Mouse (Mus musculus) neural tube, embryonic 15.5 days (tissue): ENCODE results near the gene Tpst2. TPM values are rescaled to one million over a fixed set of nuclear protein-coding genes. Genes with fewer than 3 reads are reported as not detected.

Source experiments
- ATAC-seq: fragments of 200-750 bp; cut with Nextera tagmentation; 2 replicates; pipeline ENCODE4 v1.8.0; 2017; ENCODE audit warnings: mild to moderate bottlenecking, moderate TSS enrichment, moderate library complexity; ENCODE audit not compliant: low FRiP score
- H3K27ac ChIP-seq: fragments of 300-500 bp; sonication (generic); replicated peaks from 2 replicates; pipeline ENCODE4 v1.5.1; 2015; ENCODE audit warnings: mild to moderate bottlenecking, inconsistent platforms
- H3K27me3 ChIP-seq: fragments of 300-500 bp; sonication (generic); replicated peaks from 2 replicates; pipeline ENCODE4 v1.6.1; 2015; ENCODE audit warnings: inconsistent platforms
- H3K36me3 ChIP-seq: fragments of 300-500 bp; sonication (generic); 2 replicates; pipeline ENCODE4 v1.6.1; 2015; ENCODE audit warnings: inconsistent platforms
- H3K4me1 ChIP-seq: fragments of 300-500 bp; sonication (generic); 2 replicates; pipeline ENCODE4 v1.6.1; 2015; ENCODE audit warnings: inconsistent platforms
- H3K4me2 ChIP-seq: fragments of 300-500 bp; sonication (generic); 2 replicates; pipeline ENCODE4 v1.6.1; 2015; ENCODE audit warnings: inconsistent platforms, mild to moderate bottlenecking, moderate library complexity
- H3K4me3 ChIP-seq: fragments of 300-500 bp; sonication (generic); replicated peaks from 2 replicates; pipeline ENCODE4 v1.5.1; 2015; ENCODE audit warnings: mild to moderate bottlenecking, inconsistent platforms
- H3K9ac ChIP-seq: fragments of 300-500 bp; sonication (generic); replicated peaks from 2 replicates; pipeline ENCODE4 v1.6.1; 2015; ENCODE audit warnings: mild to moderate bottlenecking, inconsistent platforms
- H3K9me3 ChIP-seq: fragments of 300-500 bp; sonication (generic); replicated peaks from 2 replicates; pipeline ENCODE4 v1.6.1; 2016; ENCODE audit warnings: inconsistent platforms
- WGBS: fragments of 180-500 bp; shearing (Covaris S2); methylation state at CpG from one replicate; pipeline ENCODE4 v1.1.7; 2015; ENCODE audit warnings: mixed read lengths; 5-methylcytosine and 5-hydroxymethylcytosine counted together
- polyA plus RNA-seq: library from polyadenylated mRNA; unstranded; fragments of >200 nt; fragmentation: Nextera tagmentation; extraction: Ambion mirVana; gene quantifications from 2 replicates; pipeline ENCODE4 v1.2.1, GENCODE M21; 2015

Gene Tpst2
- polyA plus RNA-seq, 1 experiment from 2014 or later = 31.4 TPM

DNA sequence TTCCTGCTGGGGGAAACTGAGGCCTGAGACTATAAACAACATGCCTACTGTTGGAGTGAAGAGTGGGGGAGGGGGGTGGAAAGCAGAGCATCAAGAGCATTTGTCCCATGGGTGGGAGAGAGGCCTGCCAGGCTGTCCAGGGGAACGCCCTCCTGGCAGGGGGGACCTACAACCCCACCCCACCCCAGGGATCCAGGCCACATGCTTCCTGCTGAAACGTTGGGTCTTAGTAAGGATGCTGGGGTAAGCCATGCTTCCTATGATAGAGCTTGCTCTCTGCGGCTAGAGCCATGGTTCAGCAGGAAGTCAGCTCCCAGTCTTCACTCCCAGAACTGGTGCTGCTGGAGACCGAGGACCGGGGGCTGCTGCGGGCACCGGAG, 7.7 kb downstream of the Tpst2 start:
- ATAC-seq = no peak
- H3K4me3 ChIP-seq = no peak overlapping the region
- H3K9me3 ChIP-seq = no peaks in the 10 kb centered on the region
- no peak overlapping the region for H3K4me2 ChIP-seq
- 88% methylated on average over 7 of the region's 7 CpGs for WGBS
- H3K27ac ChIP-seq = no peak overlapping the region
- no peak overlapping the region for H3K9ac ChIP-seq
- H3K4me1 ChIP-seq = peaks cover 19% of the 10 kb centered on the region
- no peaks in the 10 kb centered on the region for H3K36me3 ChIP-seq
- H3K27me3 ChIP-seq = no peaks in the 10 kb centered on the region

DNA sequence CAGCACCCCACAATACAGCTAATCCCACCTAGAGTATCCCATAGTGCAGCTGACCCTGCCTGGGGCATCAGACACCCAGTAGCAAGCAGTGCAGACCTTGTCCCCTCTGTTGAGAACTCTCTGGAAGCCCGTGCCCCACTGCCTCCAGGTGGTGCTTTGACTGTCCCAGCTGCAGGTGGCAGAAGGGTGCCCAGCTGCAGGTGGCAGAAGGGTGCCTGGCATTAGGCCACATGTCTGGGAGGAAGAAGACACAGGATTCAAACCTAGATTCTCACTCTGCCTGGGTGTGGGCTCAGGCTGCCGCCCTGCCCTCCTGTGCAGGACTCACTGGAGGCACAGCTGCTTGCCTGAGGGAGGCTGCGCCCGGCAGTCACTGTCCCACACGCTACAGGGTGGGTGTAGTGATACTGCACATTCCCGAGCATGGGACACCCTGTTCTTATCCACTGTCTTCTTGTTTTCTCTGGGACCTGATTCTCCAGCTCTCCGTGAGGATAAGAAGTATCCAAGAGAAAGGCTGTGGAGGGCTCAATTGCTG, 9.1 kb downstream of the Tpst2 start:
- Histone ChIP-seq H3K9ac (no peak overlapping the region), H3K4me1 (peaks cover 23% of the 10 kb centered on the region), H3K36me3 (no peaks in the 10 kb centered on the region), H3K4me3 (no peak overlapping the region), H3K27ac (no peak overlapping the region), H3K27me3 (no peaks in the 10 kb centered on the region), H3K9me3 (no peaks in the 10 kb centered on the region), H3K4me2 (no peak overlapping the region)
- ATAC-seq = no peak
- WGBS = 81% methylated on average over 7 of the region's 7 CpGs

DNA sequence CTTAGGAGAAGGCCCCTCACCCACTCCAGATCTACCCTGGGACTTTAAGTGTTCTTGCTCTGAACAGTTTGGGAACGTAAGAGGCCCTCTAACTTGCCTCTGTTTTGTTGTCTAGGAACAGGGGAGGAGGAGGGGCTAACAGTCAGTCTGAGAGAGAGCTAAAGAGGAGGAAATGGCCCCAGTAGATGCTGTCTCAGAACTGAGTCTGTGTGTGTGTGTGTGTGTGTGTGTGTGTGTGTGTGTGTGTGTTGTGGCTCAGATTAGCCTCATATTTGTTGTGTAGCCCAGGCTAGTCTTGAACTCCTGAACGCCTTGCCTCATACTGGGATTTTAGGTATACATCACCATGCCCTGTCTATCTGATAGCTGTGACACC, 10.1 kb downstream of the Tpst2 start:
- WGBS = 97% methylated on average over 2 of the region's 2 CpGs
- ATAC-seq = no peak
- H3K4me2 ChIP-seq = no peak overlapping the region
- H3K4me1 ChIP-seq = peaks cover 32% of the 10 kb centered on the region
- H3K27ac ChIP-seq = no peak overlapping the region
- no peak overlapping the region for H3K9ac ChIP-seq
- H3K36me3 ChIP-seq = no peaks in the 10 kb centered on the region
- H3K9me3 ChIP-seq = no peaks in the 10 kb centered on the region
- no peak overlapping the region for H3K4me3 ChIP-seq
- no peaks in the 10 kb centered on the region for H3K27me3 ChIP-seq

DNA sequence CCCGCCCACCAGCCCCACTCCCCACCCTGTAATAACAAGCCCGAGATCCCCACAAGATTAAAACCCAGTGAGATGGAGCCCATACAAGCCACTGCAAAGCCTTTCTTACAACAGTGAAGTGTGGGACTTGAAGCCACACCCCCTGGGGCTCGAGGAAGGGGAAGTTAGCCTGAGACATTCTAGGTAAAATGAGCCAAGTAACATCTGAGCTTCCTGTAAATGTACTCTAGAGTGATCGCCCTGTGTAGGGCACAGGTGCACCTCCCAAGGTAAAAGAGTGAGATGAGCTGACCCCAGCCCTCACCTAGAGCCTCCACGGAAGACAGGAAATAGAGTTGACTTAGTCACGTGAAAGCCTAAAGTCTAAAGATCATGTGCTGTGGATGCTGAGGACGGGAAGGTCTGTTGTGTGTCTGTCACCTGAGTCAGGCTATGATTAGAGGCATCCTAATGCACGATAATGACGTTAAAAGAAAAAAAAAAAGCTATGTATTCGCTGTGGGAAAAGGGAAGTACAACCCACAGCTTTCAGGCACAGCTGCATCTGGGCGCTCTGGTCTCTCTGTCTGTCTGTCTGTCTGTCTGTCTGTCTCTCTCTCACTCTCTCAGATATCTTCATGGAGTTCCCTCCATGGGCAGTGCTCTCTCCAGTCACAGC, 10.6 kb downstream of the Tpst2 start:
- H3K4me1 ChIP-seq = peaks cover 36% of the 10 kb centered on the region
- no peak overlapping the region for H3K27ac ChIP-seq
- no peaks in the 10 kb centered on the region for H3K36me3 ChIP-seq
- WGBS = 82% methylated on average over 11 of the region's 11 CpGs
- H3K9me3 ChIP-seq = no peaks in the 10 kb centered on the region
- H3K4me3 ChIP-seq = no peak overlapping the region
- no peak overlapping the region for H3K9ac ChIP-seq
- no peak for ATAC-seq
- H3K27me3 ChIP-seq = no peaks in the 10 kb centered on the region
- no peak overlapping the region for H3K4me2 ChIP-seq

DNA sequence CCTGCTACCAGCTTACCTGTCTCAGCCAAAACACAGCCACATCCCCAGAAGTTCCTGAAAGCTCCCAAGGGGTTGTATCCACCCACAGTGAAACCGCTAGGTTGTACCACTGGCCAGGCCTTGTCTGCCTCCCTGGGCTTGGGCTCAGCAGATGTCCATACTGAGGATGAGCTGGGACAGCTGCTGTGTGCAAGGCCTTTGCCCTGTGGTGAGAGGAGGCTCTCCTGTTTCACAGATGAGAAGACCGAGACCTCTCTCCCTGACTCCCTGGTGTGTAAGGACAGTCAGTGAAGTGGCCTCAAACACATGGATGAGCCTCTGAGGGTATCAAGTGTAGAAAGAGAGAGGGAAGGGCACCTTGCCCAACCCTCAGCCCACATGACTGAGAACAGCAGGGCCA, 11.2 kb downstream of the Tpst2 start:
- Histone ChIP-seq H3K36me3 (no peaks in the 10 kb centered on the region), H3K4me2 (no peak overlapping the region), H3K27ac (no peak overlapping the region), H3K9me3 (no peaks in the 10 kb centered on the region), H3K4me1 (peaks cover 41% of the 10 kb centered on the region), H3K27me3 (no peaks in the 10 kb centered on the region), H3K9ac (no peak overlapping the region), H3K4me3 (no peak overlapping the region)
- no peak for ATAC-seq
- 82% methylated on average over 2 of the region's 2 CpGs for WGBS

DNA sequence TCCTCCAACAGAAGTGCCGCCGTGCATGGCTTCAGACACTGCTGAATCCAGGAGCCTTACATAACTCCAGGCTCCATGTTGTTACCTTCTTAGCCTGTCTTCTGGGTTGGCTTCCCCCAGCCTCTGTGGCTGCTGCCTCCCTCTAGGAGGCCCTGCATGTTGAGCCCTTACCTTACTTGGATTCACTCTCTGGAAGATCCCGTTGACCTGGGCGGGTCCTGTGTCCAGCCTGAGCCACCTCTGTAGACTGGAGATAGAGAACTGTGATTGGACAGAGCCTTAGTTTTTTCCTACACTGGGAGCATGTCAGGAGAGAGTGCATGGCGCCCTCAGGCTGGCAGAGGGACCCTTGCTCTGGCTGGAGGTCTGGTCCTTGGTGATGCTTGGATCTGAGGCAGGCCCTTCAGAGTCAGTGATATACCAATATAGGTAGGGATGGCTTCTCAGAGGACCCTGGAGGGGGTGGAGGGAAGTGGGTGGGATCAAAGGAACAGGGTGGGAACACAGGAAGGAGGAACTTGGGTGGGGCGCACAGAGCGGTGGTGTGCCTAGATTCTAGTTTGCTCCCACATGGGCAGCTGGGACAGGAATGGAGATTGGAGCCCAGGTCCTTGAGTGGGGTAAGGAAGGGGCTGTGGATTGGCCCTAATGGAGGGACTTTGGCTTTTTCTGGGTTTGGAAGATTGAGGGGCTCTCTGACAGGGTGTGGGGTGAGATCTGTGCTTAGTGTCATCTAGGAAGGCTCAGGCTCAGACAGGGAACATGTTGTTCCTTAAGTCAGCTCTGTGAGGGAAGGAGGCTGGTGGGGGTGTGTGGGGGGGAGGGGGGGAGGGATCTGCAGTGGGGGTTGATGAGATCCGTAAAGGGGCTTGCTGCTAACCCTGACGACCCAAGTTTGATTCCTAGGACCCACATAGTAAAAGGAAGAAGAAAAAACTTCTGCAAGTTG, 12.0 kb downstream of the Tpst2 start:
- Histone ChIP-seq H3K27me3 (no peaks in the 10 kb centered on the region), H3K27ac (no peak overlapping the region), H3K4me3 (no peak overlapping the region), H3K4me1 (peaks cover 41% of the 10 kb centered on the region), H3K9me3 (no peaks in the 10 kb centered on the region), H3K9ac (no peak overlapping the region), H3K4me2 (no peak overlapping the region), H3K36me3 (no peaks in the 10 kb centered on the region)
- ATAC-seq = no peak
- WGBS = 72% methylated on average over 9 of the region's 9 CpGs

DNA sequence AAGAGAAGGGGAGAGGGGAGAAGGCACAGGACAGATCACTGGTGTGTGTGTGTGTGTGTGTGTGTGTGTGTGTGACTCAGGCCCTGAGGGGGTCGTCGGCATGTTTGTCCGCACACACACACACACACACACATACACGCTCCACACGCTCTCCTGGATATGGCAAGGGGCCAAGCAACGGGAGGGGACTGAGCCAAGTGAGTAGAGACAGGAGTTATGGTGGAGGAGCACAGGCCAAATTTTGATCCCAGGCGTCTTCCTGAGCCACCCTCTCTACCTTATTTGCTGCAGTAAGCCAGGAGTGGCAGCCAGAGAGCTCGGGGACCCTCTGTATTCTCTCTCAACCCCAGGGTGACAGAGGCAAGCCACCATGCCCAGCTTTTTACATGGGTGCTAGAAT, 12.7 kb downstream of the Tpst2 start:
- H3K4me2 ChIP-seq = peak overlapping the region; percentile 6; the same call in 1 of the 2 replicates
- no peak overlapping the region for H3K4me3 ChIP-seq
- no peaks in the 10 kb centered on the region for H3K9me3 ChIP-seq
- WGBS = 56% methylated on average over 8 of the region's 8 CpGs
- ATAC-seq = no peak
- H3K4me1 ChIP-seq = peaks cover 35% of the 10 kb centered on the region
- H3K9ac ChIP-seq = no peak overlapping the region
- H3K27me3 ChIP-seq = no peaks in the 10 kb centered on the region
- H3K36me3 ChIP-seq = no peaks in the 10 kb centered on the region
- no peak overlapping the region for H3K27ac ChIP-seq

DNA sequence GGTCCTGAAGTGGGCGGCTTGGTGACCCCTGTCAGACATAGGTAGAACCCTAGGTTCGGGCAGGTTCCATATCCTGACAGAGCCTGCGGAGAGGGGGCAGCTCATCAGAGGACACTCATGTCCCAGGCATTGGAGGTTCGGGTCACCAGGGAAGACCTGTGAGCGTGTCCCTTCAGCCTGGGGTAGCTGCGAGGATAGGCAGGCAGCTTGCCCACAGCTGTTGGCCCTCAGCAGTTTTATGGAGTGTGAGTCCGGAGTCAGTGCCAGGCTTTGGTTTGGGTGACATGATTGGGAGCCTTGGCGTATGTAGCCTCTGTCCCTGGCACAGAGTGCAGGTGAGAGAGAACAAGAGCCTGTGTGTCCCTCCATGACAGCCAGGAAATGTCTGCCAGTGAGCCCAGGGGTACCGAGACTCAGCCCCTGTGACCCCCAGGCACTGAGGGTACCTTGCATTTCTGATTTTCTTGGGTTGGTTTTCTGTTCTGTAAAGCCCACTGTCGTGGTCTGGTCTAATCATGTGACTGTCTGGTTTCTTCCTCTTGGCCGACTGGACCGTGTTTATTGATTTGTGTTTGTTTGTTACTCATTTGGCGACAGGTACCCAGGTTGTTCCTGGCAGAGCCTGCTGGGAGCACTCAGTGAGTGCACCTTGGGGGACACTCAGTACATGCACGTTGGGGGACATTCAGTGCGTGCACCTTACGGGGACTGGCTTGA, 13.5 kb downstream of the Tpst2 start:
- Histone ChIP-seq H3K4me2 (0 out of 2 replicates have a peak overlapping the region, but pooled peaks have one; percentile 2), H3K4me1 (peaks cover 37% of the 10 kb centered on the region), H3K9me3 (no peaks in the 10 kb centered on the region), H3K9ac (no peak overlapping the region), H3K4me3 (no peak overlapping the region), H3K27ac (no peak overlapping the region), H3K36me3 (no peaks in the 10 kb centered on the region), H3K27me3 (no peaks in the 10 kb centered on the region)
- ATAC-seq = no peak
- WGBS = 82% methylated on average over 16 of the region's 16 CpGs

DNA sequence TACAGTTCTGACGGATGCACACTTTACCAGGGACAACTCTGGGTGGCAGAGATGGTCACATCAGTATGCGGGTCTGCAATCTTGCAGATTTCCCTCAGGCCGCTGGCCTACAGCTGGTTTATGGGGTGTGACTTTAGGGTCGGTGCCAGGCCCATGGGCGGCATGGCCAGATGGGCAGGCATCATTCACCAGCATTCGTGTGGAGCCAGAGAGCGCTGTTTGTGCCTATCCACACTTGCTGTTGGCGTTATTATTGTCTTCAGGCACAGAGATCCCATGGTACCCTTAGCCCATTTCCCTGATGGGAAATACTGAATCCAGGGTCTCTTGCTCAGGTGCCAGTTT, 14.0 kb downstream of the Tpst2 start:
- Histone ChIP-seq H3K9ac (no peak overlapping the region), H3K9me3 (no peaks in the 10 kb centered on the region), H3K4me1 (peaks cover 39% of the 10 kb centered on the region), H3K4me2 (no peak overlapping the region), H3K4me3 (no peak overlapping the region), H3K36me3 (no peaks in the 10 kb centered on the region), H3K27ac (no peak overlapping the region), H3K27me3 (no peaks in the 10 kb centered on the region)
- no peak for ATAC-seq
- whole genome bisulfite sequencing = 64% methylated on average over 8 of the region's 8 CpGs

DNA sequence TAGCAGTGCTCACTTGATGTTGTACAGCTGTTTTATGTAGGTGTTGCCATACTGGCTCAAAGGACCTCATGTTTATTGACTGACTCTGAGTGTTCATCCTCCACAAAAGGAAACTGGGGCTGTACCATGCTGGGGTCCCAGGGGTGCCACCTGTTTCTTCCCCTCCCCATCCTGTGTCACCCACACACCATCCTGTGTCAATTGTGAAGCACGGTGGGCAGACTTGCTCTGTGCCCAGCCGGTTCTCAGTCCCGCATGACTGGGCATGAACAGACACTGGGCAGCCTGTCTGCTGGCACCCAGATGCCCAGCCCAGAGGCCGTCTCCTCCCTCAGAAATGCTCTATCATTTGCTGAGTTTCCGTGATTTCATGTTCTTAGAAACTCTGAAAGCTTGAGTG, 15.4 kb downstream of the Tpst2 start:
- no peak for ATAC-seq
- no peaks in the 10 kb centered on the region for H3K9me3 ChIP-seq
- no peak overlapping the region for H3K27ac ChIP-seq
- H3K27me3 ChIP-seq = no peaks in the 10 kb centered on the region
- H3K4me3 ChIP-seq = no peak overlapping the region
- H3K4me1 ChIP-seq = peaks cover 39% of the 10 kb centered on the region
- WGBS = 74% methylated on average over 5 of the region's 5 CpGs
- H3K9ac ChIP-seq = no peak overlapping the region
- no peak overlapping the region for H3K4me2 ChIP-seq
- no peaks in the 10 kb centered on the region for H3K36me3 ChIP-seq

DNA sequence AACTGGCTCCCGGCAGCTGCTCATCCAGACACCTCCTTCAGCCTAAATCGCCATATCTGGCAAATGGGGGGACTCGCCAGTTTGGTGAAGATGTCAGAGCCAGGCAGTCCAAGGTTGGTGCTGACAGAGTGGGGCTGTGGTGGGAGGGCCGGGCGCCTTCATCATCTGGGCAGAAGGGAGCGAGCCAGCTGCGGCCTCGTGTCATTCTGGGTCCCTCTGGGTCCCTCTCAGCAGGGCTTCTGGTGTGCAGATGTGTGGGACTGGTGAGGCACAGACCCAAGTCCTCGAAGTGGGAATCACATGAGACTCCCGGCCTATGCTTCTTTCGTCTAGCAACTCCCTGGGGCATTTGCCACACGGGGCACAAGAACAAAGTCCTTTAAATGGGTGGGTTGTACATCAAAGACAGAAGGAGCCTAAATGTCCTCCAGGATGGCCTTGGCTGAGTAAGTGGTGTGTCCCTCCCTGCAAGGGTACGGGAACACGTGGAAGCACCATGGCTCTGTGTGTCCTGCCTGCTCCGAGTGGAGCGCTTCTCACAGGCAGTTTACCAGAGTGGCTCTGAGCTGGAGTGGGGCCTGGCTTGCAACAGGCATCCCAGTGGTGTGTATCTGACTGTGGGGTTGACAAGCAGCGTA, 16.0 kb downstream of the Tpst2 start:
- no peaks in the 10 kb centered on the region for H3K36me3 ChIP-seq
- ATAC-seq = no peak
- H3K9ac ChIP-seq = no peak overlapping the region
- H3K27ac ChIP-seq = no peak overlapping the region
- H3K4me3 ChIP-seq = no peak overlapping the region
- H3K9me3 ChIP-seq = no peaks in the 10 kb centered on the region
- H3K27me3 ChIP-seq = no peaks in the 10 kb centered on the region
- WGBS = 71% methylated on average over 17 of the region's 17 CpGs
- no peak overlapping the region for H3K4me2 ChIP-seq
- H3K4me1 ChIP-seq = peaks cover 39% of the 10 kb centered on the region
